Mouse (Mus musculus) myocyte (in vitro differentiated cells): ENCODE measurements around the gene Gm20696.

Source experiments
- CEBPB ChIP-seq: IDR thresholded peaks from 2 replicates; pipeline ENCODE4 v1.6.1; 2011; ENCODE audit warnings: mild to moderate bottlenecking, moderate library complexity; ENCODE audit not compliant: poor library complexity, insufficient read depth, severe bottlenecking
- E2F4 ChIP-seq: IDR thresholded peaks from one replicate; pipeline ENCODE4 v1.6.1; 2011; ENCODE audit warnings: mild to moderate bottlenecking, control low read depth, moderate library complexity; ENCODE audit not compliant: insufficient read depth
- MAX ChIP-seq: IDR thresholded peaks from one replicate; pipeline ENCODE4 v1.6.1; 2011; ENCODE audit warnings: low read depth, mild to moderate bottlenecking, control low read depth
- MYOD1 ChIP-seq, 3 experiments: IDR thresholded peaks; one replicate each; pipeline ENCODE4 v1.6.1; 2011; ENCODE audit warnings: control low read depth in 2 of 3, low read depth in 2 of 3, mild to moderate bottlenecking in 2 of 3, moderate library complexity in 1 of 3; ENCODE audit not compliant: insufficient read length in 2 of 3, control insufficient read depth in 1 of 3
- MYOG ChIP-seq, 3 experiments: IDR thresholded peaks; one replicate each; pipeline ENCODE4 v1.6.1; 2011; ENCODE audit warnings: control low read depth in 2 of 3, low read depth in 2 of 3, mild to moderate bottlenecking in 2 of 3; ENCODE audit not compliant: insufficient read length in 2 of 3, control insufficient read depth in 1 of 3, insufficient read depth in 1 of 3
- POLR2A ChIP-seq: IDR thresholded peaks from one replicate; pipeline ENCODE4 v1.6.1; 2011; ENCODE audit warnings: low read depth, mild to moderate bottlenecking, control low read depth, moderate library complexity; ENCODE audit not compliant: insufficient read length
- POLR2AphosphoS2 ChIP-seq: IDR thresholded peaks from one replicate; pipeline ENCODE4 v1.6.1; 2011; ENCODE audit warnings: low read depth, control low read depth; ENCODE audit not compliant: insufficient read length
- SRF ChIP-seq: IDR thresholded peaks from one replicate; pipeline ENCODE4 v1.6.1; 2011; ENCODE audit warnings: low read depth; ENCODE audit not compliant: control insufficient read depth, insufficient read length
- TCF12 ChIP-seq: IDR thresholded peaks from one replicate; pipeline ENCODE4 v1.6.1; 2011; ENCODE audit warnings: mild to moderate bottlenecking, control low read depth; ENCODE audit not compliant: poor library complexity, insufficient read depth, severe bottlenecking
- TCF3 ChIP-seq: IDR thresholded peaks from one replicate; pipeline ENCODE4 v1.6.1; 2011; ENCODE audit warnings: low read depth, control low read depth; ENCODE audit not compliant: insufficient read length
- USF1 ChIP-seq: IDR thresholded peaks from one replicate; pipeline ENCODE4 v1.6.1; 2011; ENCODE audit warnings: low read depth, mild to moderate bottlenecking, control low read depth, moderate library complexity

DNA sequence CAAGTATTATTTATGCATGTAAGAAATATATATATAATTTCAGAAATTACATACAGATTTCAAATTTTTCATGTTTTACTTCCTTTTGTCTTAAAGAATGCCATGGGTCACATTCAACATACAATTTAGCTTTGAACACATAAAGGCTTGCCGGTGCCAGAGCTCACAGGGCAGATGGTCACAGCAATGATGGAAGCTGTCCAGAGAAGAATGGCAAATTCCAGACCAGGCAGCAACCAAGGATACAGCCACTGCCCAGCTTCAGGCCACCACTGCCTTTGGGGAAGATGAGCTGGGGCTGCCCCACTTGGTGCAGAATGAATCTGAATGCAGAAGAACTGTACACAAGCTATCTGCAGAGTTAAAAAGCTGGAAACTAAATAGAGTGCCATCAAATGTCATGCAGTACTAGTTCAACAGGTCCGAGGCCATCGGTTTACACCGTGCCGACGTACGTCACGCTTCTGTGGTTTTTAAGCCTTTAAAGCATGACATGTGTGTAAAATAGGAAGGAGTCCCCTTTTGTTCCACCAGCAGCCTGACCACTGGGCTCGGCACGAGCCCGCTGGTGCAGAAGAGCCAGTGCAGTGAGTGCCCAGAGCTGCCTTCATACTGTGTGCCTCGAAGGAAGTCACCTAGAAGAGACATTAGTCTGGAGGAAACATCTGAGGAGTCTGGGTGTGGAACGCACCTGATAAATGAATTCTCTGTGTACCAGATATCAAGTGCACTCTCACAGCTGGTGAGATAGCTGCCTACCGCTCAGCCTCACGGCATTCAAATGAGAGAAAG is 383.5 kb downstream of the Gm20696 start:
- no peak for TF ChIP-seq POLR2A
- no peak for TF ChIP-seq TCF12
- TF ChIP-seq POLR2AphosphoS2 = no peak
- no peak for TF ChIP-seq E2F4
- TF ChIP-seq MAX = no peak
- no peak for TF ChIP-seq MYOG (IDR thresholded peaks at IDR 0.05; ENCODE audit: control insufficient read depth in 1 of 3, insufficient read depth in 1 of 3, insufficient read length in 2 of 3, low read depth in 2 of 3)
- TF ChIP-seq MYOD1 (IDR thresholded peaks at IDR 0.05; ENCODE audit: control insufficient read depth in 1 of 3, insufficient read length in 2 of 3, low read depth in 2 of 3) = no peak
- no peak for TF ChIP-seq CEBPB
- TF ChIP-seq SRF = no peak
- no peak for TF ChIP-seq USF1
- no peak for TF ChIP-seq TCF3
